Mouse (Mus musculus): ENCODE measurements around the gene Vps11.
A peak's percentile ranks its signal among the peaks of the same experiment; 100 is the strongest.

- TF ChIP-seq CTCF (IDR thresholded peaks at IDR 0.05; ENCODE audit: borderline replicate concordance, insufficient read depth, low read depth, low read length) = no peak
- 0 out of 2 replicates have a peak, but pooled peaks have one; percentile 23 for TF ChIP-seq POLR2A (IDR thresholded peaks at IDR 0.05; ENCODE audit: borderline replicate concordance, insufficient read depth, low read length)
These were observed 17.6 kb downstream of the Vps11 start, which contains the start of gene Hmbs for GRCm38 (mm10) chr9:44343781-44344421.
